Mouse (Mus musculus) hindbrain, embryonic 11.5 days (tissue): ENCODE results near the gene Ggps1. TPM values are rescaled to one million over a fixed set of nuclear protein-coding genes. Genes with fewer than 3 reads are reported as not detected.

ENCODE experiments used
- ATAC-seq: fragments of 200-750 bp; cut with Nextera tagmentation; 2 replicates; pipeline ENCODE4 v1.8.0; 2017; ENCODE audit warnings: mild to moderate bottlenecking, moderate TSS enrichment, moderate library complexity; ENCODE audit not compliant: low FRiP score
- DNase-seq: peaks from one replicate; pipeline ENCODE4 v3.0.0-alpha.2; 2015; ENCODE audit warnings: low spot score
- H3K27ac ChIP-seq: fragments of 300-500 bp; sonication (generic); 2 replicates; pipeline ENCODE4 v1.5.1; 2014; ENCODE audit warnings: mild to moderate bottlenecking, low read depth, low read length
- H3K27me3 ChIP-seq: fragments of 300-500 bp; sonication (generic); 2 replicates; pipeline ENCODE4 v1.6.1; 2014; ENCODE audit warnings: mild to moderate bottlenecking, low read length, moderate library complexity, mixed read lengths; ENCODE audit not compliant: control insufficient read depth, insufficient read depth
- H3K36me3 ChIP-seq: fragments of 300-500 bp; sonication (generic); 2 replicates; pipeline ENCODE4 v1.6.1; 2014; ENCODE audit warnings: mild to moderate bottlenecking, low read length, moderate library complexity, mixed read lengths; ENCODE audit not compliant: control insufficient read depth, insufficient read depth
- H3K4me1 ChIP-seq: fragments of 300-500 bp; sonication (generic); replicated peaks from 2 replicates; pipeline ENCODE4 v1.6.1; 2014; ENCODE audit warnings: low read length, mixed read lengths; ENCODE audit not compliant: control insufficient read depth, insufficient read depth
- H3K4me2 ChIP-seq: fragments of 300-500 bp; sonication (generic); replicated peaks from 2 replicates; pipeline ENCODE4 v1.6.1; 2014; ENCODE audit warnings: mild to moderate bottlenecking, low read depth, low read length
- H3K4me3 ChIP-seq: fragments of 300-500 bp; sonication (generic); 2 replicates; pipeline ENCODE4 v1.5.1; 2014; ENCODE audit warnings: low read depth, low read length
- H3K9ac ChIP-seq: fragments of 300-500 bp; sonication (generic); 2 replicates; pipeline ENCODE4 v1.6.1; 2014; ENCODE audit warnings: low read depth, low read length
- H3K9me3 ChIP-seq: fragments of 300-500 bp; sonication (generic); 2 replicates; pipeline ENCODE4 v1.6.1; 2016; ENCODE audit warnings: low read length; ENCODE audit not compliant: control insufficient read depth
- WGBS: fragments of 180-500 bp; shearing (Covaris S2); extraction: QIAGEN DNeasy Blood & Tissue Kit; methylation state at CpG from one replicate; pipeline ENCODE4 v1.1.7; 2014; 5-methylcytosine and 5-hydroxymethylcytosine counted together
- polyA plus RNA-seq: library from polyadenylated mRNA; unstranded; fragments of >200 nt; fragmentation: Nextera tagmentation; extraction: Ambion mirVana; gene quantifications from 2 replicates; pipeline ENCODE4 v1.2.1, GENCODE M21; 2014

Gene Ggps1
- polyA plus RNA-seq = 75.2 and 89.4 TPM in 2 replicates

DNA sequence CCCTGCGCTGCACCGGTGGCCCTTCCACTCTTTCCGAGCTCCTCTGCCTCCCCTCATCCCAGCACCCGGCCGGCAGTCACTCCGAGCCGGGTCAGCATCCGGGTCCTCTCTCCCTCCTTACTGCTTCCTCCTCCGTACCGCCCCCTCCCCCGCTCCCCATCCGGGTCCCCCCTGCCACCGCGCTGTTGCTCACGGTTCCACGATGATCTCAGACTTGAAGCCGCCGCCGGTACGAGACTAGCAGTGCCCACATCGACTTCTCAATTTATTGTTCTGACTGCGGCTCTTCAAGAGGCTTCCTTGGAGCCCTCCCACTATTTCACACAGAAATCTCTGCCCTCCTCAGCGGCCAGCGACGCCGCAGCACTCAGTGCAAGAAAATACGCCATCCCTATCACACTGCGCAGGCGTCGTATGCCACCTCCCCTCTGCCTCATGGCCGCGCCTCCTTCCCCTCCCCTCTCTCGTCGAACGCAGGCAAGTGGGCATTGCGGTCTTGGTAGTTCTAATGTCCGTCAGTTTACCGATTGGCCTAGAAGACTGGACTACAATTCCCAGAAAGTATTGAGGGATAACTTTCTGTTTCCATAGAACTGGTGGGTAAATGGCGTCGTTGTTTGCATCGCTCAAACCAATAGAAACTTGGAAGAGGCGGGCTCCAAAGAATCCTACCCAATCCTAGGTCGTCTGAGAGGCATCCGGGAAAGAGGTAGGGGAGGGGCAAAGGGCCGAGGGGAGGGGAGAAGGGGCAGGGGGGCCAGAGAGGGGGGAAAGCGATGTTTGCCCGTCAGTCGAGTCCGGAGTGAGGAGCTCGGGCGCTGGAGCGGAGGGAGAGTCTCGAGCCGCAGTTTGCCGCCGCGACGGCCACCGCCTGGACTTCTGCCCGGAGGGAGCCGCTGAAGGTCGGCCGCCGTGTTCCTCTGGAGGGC lies at the start of gene Ggps1, which contains the start of gene Arid4b:
Ggps1 (minus strand) TSS at position 476 of the 929 bp plus-strand sequence.
Arid4b (plus strand) TSS at position 220 of the 929 bp plus-strand sequence.
- Histone ChIP-seq H3K27me3 (no peaks in the 10 kb centered on the region), H3K4me3 (peak within 1 kb of the TSS; percentile 100), H3K27ac (peak within 1 kb of the TSS; percentile 96), H3K4me2 (peak within 1 kb of the TSS; percentile 69), H3K36me3 (no peaks in the 10 kb centered on the region), H3K4me1 (no peaks in the 10 kb centered on the region), H3K9ac (peak within 1 kb of the TSS; percentile 98), H3K9me3 (no peaks in the 10 kb centered on the region)
- peak; percentile 97 for ATAC-seq
- 0% methylated on average over 59 of the region's 64 CpGs for WGBS
- peak; percentile 93 for DNase-seq

DNA sequence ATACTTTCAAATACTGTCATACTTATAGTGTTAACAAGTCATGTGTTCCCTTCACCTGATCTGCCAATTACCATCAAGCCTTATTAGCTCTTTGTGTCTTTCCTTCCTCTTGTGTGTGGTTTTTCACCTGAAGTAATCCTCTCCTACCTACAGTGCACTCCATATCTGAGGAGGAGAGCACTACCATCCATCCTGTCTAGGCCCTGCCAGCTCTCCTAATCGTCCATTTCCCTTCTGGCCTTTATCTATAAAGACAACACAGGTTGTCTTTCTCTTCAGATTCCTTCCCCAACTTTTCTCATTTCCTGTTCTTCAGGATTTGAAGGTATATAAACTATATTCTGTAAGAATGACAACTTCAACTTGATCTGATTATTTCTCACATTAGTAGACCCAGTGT lies 47.9 kb upstream of the Ggps1 start:
- no peak for DNase-seq
- Histone ChIP-seq H3K4me1 (no peaks in the 10 kb centered on the region), H3K27ac (no peak overlapping the region), H3K4me3 (no peak overlapping the region), H3K4me2 (no peak overlapping the region), H3K36me3 (no peaks in the 10 kb centered on the region), H3K27me3 (no peaks in the 10 kb centered on the region), H3K9ac (no peak overlapping the region), H3K9me3 (no peaks in the 10 kb centered on the region)
- WGBS = 85% methylated on average over 1 of the region's 1 CpGs
- no peak for ATAC-seq

DNA sequence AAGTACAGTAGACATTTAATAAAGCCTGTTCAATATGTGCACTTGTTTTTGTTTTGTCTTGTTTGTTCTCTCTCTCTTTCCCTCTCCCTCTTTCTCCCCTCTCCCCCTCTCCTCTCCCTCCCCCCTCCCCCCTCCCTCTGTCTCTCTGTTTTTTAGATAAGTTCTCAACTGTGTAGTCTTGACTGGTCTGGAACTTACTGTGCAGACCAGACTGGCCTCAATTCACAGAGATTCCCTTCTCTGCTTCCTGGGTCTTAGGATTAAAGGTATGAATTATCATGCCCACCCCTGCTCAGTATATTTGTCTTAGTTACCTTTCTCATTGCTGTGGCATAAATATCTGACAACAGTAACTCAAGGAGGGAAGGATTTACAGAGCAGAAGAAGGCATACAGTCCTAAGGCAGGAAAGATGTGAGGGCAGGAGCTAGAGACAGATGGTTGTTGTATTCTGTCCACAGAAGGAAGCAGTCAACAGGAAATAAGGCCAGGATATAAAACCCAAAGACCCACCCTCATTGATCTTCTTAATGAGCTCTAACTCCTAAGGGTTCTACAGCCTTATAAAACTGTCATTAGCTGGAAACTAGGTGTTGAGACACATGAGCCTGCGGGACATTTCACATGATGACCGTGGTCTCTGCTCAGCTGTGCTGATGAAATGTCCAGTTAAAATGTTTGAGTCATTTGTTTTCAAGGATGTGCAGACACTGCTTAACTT lies 47.0 kb upstream of the Ggps1 start:
- Histone ChIP-seq H3K27me3 (no peaks in the 10 kb centered on the region), H3K36me3 (no peaks in the 10 kb centered on the region), H3K9me3 (no peaks in the 10 kb centered on the region), H3K27ac (no peak overlapping the region), H3K4me3 (no peak overlapping the region), H3K9ac (no peak overlapping the region), H3K4me1 (no peaks in the 10 kb centered on the region), H3K4me2 (no peak overlapping the region)
- DNase-seq (no peak), ATAC-seq (no peak)
- WGBS = 86% methylated on average over 2 of the region's 2 CpGs

DNA sequence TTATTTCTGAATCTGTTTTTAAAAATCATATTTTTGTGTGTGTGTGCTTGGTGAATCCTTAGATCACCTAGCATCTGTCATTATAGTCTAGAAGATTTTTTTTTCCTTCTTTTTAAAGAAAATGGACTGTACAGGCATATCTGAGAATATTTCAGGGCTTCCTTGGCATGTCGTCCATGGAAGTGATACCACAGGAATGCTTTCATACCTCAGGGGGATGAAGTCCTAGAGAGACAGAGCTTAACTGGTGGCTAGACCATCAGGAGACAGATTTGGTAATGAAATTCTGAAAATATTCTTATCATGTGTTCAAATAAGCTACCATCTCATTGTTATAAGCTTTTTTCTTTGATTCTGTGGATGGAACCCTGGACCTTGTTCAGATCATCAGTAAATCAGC lies 39.7 kb upstream of the Ggps1 start:
- no peaks in the 10 kb centered on the region for H3K36me3 ChIP-seq
- H3K27me3 ChIP-seq = no peaks in the 10 kb centered on the region
- no peaks in the 10 kb centered on the region for H3K9me3 ChIP-seq
- H3K4me1 ChIP-seq = no peaks in the 10 kb centered on the region
- H3K4me3 ChIP-seq = no peak overlapping the region
- no peak overlapping the region for H3K27ac ChIP-seq
- WGBS = 83% methylated on average over 1 of the region's 1 CpGs
- DNase-seq = no peak
- H3K9ac ChIP-seq = no peak overlapping the region
- H3K4me2 ChIP-seq = no peak overlapping the region
- no peak for ATAC-seq

DNA sequence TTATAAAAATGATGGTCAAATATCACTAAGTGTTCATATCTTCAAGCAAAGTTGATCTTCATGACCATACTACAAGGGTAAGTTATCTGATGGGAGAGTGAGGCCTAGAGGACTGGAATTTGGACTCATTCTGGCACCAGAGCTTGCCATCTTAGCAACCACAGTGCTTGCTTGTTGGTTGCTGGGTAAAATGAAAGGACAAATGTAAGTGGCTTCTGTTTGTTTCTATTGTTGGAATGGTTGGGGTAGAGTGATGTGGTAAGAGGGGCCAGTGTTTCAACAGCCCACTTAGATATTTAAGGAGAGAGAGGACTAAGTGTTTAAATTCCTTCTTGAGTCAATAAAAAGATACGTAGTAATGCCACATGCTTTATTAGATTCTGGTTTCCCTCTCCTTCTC lies 25.4 kb upstream of the Ggps1 start:
- 96% methylated on average over 1 of the region's 1 CpGs for WGBS
- no peak overlapping the region for H3K4me2 ChIP-seq
- no peak overlapping the region for H3K27ac ChIP-seq
- no peaks in the 10 kb centered on the region for H3K36me3 ChIP-seq
- no peaks in the 10 kb centered on the region for H3K9me3 ChIP-seq
- H3K27me3 ChIP-seq = no peaks in the 10 kb centered on the region
- H3K4me1 ChIP-seq = no peaks in the 10 kb centered on the region
- ATAC-seq (no peak), DNase-seq (no peak)
- H3K9ac ChIP-seq = no peak overlapping the region
- H3K4me3 ChIP-seq = no peak overlapping the region

DNA sequence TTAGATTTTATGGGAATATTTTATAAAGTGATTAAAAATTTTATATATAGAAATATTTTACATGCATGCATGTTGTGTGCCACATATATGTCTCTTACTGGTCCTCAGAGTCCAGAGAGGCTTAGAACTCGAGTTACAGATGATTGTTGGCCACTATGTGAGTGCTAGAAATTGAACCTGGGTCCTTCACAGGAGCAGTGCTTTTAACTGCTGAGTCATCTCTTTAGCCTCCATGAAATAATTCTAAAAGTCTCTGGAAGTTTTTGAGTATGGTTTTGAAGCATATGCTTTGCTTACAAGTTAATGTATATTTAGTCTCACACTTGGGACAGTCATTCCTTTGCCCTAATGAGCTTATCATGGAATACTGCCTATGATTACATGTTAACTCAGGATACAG lies 12.0 kb upstream of the Ggps1 start:
- H3K27me3 ChIP-seq = no peaks in the 10 kb centered on the region
- DNase-seq (no peak), ATAC-seq (no peak)
- no peaks in the 10 kb centered on the region for H3K4me1 ChIP-seq
- no peak overlapping the region for H3K9ac ChIP-seq
- no peak overlapping the region for H3K27ac ChIP-seq
- H3K4me2 ChIP-seq = no peak overlapping the region
- 88% methylated on average over 1 of the region's 1 CpGs for WGBS
- H3K9me3 ChIP-seq = no peaks in the 10 kb centered on the region
- H3K4me3 ChIP-seq = no peak overlapping the region
- no peaks in the 10 kb centered on the region for H3K36me3 ChIP-seq

DNA sequence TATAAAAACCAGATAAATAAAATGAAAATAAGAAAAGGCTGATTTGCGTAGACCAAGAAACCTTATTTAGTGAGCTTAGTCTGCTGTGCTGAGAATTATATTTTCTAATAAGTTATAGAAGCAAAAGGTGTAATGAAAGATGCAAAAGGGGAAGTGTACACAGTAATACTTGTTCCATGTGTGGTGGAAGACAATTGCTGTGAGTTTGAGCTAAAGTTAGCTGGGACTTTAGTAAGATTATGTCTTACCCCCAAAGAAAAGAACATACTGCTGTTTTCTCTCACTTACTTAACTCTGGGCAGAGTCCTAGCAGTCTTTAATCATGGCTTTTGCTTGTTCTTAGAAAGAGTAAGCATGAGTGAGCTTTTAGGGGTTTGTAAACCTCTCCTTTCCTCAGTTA lies 11.1 kb upstream of the Ggps1 start:
- H3K4me2 ChIP-seq = no peak overlapping the region
- H3K27me3 ChIP-seq = no peaks in the 10 kb centered on the region
- ATAC-seq = no peak
- H3K9me3 ChIP-seq = no peaks in the 10 kb centered on the region
- no peak overlapping the region for H3K27ac ChIP-seq
- H3K4me1 ChIP-seq = no peaks in the 10 kb centered on the region
- H3K4me3 ChIP-seq = no peak overlapping the region
- no peak overlapping the region for H3K9ac ChIP-seq
- DNase-seq = no peak
- 93% methylated on average over 1 of the region's 1 CpGs for WGBS
- H3K36me3 ChIP-seq = no peaks in the 10 kb centered on the region

DNA sequence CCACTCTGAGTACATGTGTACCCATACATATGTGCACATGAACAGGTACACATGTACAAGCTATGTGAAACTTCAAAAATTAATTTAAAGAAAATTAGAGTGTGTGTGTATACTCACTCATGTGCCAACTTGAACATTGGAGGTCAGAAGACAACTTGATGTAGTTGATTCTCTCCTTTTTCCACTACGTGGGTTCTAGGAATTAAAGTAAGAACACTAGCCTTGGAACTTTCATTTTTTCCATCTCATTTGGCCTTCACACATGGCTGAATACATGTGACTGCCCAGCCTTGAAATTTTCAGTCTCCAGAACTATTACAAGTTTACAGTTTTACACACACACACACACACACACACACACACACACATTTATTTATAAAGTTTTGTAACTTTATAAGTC lies 6.0 kb upstream of the Ggps1 start:
- no peak overlapping the region for H3K27ac ChIP-seq
- H3K9me3 ChIP-seq = no peaks in the 10 kb centered on the region
- no peak overlapping the region for H3K9ac ChIP-seq
- WGBS = 96% methylated on average over 1 of the region's 1 CpGs
- H3K4me1 ChIP-seq = no peaks in the 10 kb centered on the region
- DNase-seq (no peak), ATAC-seq (no peak)
- no peak overlapping the region for H3K4me2 ChIP-seq
- H3K27me3 ChIP-seq = no peaks in the 10 kb centered on the region
- no peak overlapping the region for H3K4me3 ChIP-seq
- H3K36me3 ChIP-seq = no peaks in the 10 kb centered on the region
